Mouse (Mus musculus) ES-E14 (cell line): ENCODE results near the gene Cped1. TPM values are rescaled to one million over a fixed set of nuclear protein-coding genes. Genes with fewer than 3 reads are reported as not detected.

Source experiments
- DNase-seq: peaks from one replicate; pipeline ENCODE4 v3.0.0-alpha.2; 2013; ENCODE audit warnings: low read depth, low spot score
- H3K27ac ChIP-seq: 2 replicates; pipeline ENCODE4 v1.5.1; 2012; ENCODE audit warnings: low read depth, mild to moderate bottlenecking, low read length, moderate library complexity, mixed read lengths; ENCODE audit not compliant: poor library complexity, insufficient read depth, severe bottlenecking
- H3K36me3 ChIP-seq: 2 replicates; pipeline ENCODE4 v1.6.1; 2012; ENCODE audit warnings: mild to moderate bottlenecking, low read length, moderate library complexity, mixed read lengths; ENCODE audit not compliant: control insufficient read depth, poor library complexity, insufficient read depth, severe bottlenecking
- H3K4me1 ChIP-seq, 2 experiments: fragments of 150-350 bp in 1 of 2; sonication (generic) in 1 of 2; 2 replicates each; pipeline ENCODE4 v1.6.1; 2012; ENCODE audit warnings: low read length in 2 of 2, mild to moderate bottlenecking in 1 of 2, mixed read lengths in 1 of 2; ENCODE audit not compliant: control insufficient read depth in 2 of 2, insufficient read depth in 2 of 2, poor library complexity in 1 of 2
- H3K4me3 ChIP-seq, 2 experiments: fragments of 150-350 bp in 1 of 2; sonication (generic) in 1 of 2; 2 replicates each; pipeline ENCODE4 v1.5.1; 2012; ENCODE audit warnings: low read length in 2 of 2, low read depth in 1 of 2, mild to moderate bottlenecking in 1 of 2, mixed read lengths in 1 of 2; ENCODE audit not compliant: insufficient read depth in 1 of 2, poor library complexity in 1 of 2, severe bottlenecking in 1 of 2
- H3K9ac ChIP-seq: 2 replicates; pipeline ENCODE4 v1.6.1; 2012; ENCODE audit warnings: low read depth, mild to moderate bottlenecking, low read length, mixed read lengths; ENCODE audit not compliant: poor library complexity, insufficient read depth, severe bottlenecking
- H3K9me3 ChIP-seq: fragments of 150-350 bp; sonication (generic); 2 replicates; pipeline ENCODE4 v1.6.1; 2012; ENCODE audit warnings: low read depth, mild to moderate bottlenecking, low read length; ENCODE audit not compliant: control insufficient read depth, insufficient read depth
- CHD2 ChIP-seq: IDR thresholded peaks from 2 replicates; pipeline ENCODE4 v1.6.1; 2014; ENCODE audit warnings: mild to moderate bottlenecking, low read depth, low read length, inconsistent platforms
- HCFC1 ChIP-seq: IDR thresholded peaks from 2 replicates; pipeline ENCODE4 v1.6.1; 2012; ENCODE audit warnings: low read length, inconsistent platforms, borderline replicate concordance; ENCODE audit not compliant: insufficient read depth
- MAFK ChIP-seq: IDR thresholded peaks from 2 replicates; pipeline ENCODE4 v1.6.1; 2014; ENCODE audit warnings: mild to moderate bottlenecking, low read depth, low read length, inconsistent platforms; ENCODE audit not compliant: insufficient read depth
- ZC3H11A ChIP-seq: IDR thresholded peaks from 2 replicates; pipeline ENCODE4 v1.6.1; 2012; ENCODE audit warnings: low read depth, mild to moderate bottlenecking, inconsistent platforms, low read length, borderline replicate concordance
- ZNF384 ChIP-seq: IDR thresholded peaks from 2 replicates; pipeline ENCODE4 v1.6.1; 2012; ENCODE audit warnings: low read depth, low read length, inconsistent platforms
- in situ Hi-C, 2 experiments: fragments of 600-800 bp; cut with MboI; formaldehyde crosslinking; loops; one replicate each; pipeline ENCODE4 v1.15.1; 2025; ENCODE audit warnings: low sequenced_read_pairs in 2 of 2, inconsistent platforms in 1 of 2; ENCODE audit not compliant: unreplicated experiment in 2 of 2
- total RNA-seq: library from RNA; depleted of rRNA; stranded (reverse); fragments of 300-350 nt; gene quantifications from 2 replicates; pipeline ENCODE4 v1.2.3, GENCODE M21; 2012

The Cped1 gene
- total RNA-seq, 1 experiment = 0.31 TPM

GRCm38 (mm10) chr6:22206630-22207293 is 221.0 kb downstream of the Cped1 start:
- Histone ChIP-seq H3K36me3 (no peaks in the 10 kb centered on the region), H3K27ac (no peak overlapping the region), H3K9me3 (no peaks in the 10 kb centered on the region), H3K4me1 (no peaks in the 10 kb centered on the region), H3K4me3 (no peak overlapping the region), H3K9ac (no peak overlapping the region)
- TF ChIP-seq ZC3H11A (no peak), MAFK (no peak)
- DNase-seq = no peak
- in situ Hi-C loops = no loop called here

GRCm38 (mm10) chr6:22212158-22212557 is 226.4 kb downstream of the Cped1 start:
- Histone ChIP-seq H3K9ac (no peak overlapping the region), H3K27ac (no peak overlapping the region), H3K36me3 (no peaks in the 10 kb centered on the region), H3K4me1 (no peaks in the 10 kb centered on the region), H3K4me3 (no peak overlapping the region), H3K9me3 (no peaks in the 10 kb centered on the region)
- in situ Hi-C loops = no loop called here
- DNase-seq = no peak
- no peak for TF ChIP-seq MAFK
- TF ChIP-seq ZC3H11A = no peak
- TF ChIP-seq ZNF384 = no peak
- no peak for TF ChIP-seq HCFC1
- TF ChIP-seq CHD2 = no peak

GRCm38 (mm10) chr6:22213187-22213586 is 227.5 kb downstream of the Cped1 start:
- in situ Hi-C loops = no loop called here
- no peak for DNase-seq
- H3K36me3 ChIP-seq = no peaks in the 10 kb centered on the region
- H3K27ac ChIP-seq = no peak overlapping the region
- H3K9ac ChIP-seq = no peak overlapping the region
- TF ChIP-seq HCFC1 (no peak), CHD2 (no peak), ZNF384 (no peak), ZC3H11A (no peak), MAFK (no peak)
- no peaks in the 10 kb centered on the region for H3K4me1 ChIP-seq
- H3K4me3 ChIP-seq = no peak overlapping the region
- H3K9me3 ChIP-seq = no peaks in the 10 kb centered on the region

- no peak overlapping the region for H3K9ac ChIP-seq
- no peak overlapping the region for H3K27ac ChIP-seq
- H3K36me3 ChIP-seq = no peaks in the 10 kb centered on the region
- H3K4me1 ChIP-seq = no peaks in the 10 kb centered on the region
- no peak overlapping the region for H3K4me3 ChIP-seq
- in situ Hi-C loops = no loop called here
- no peak for DNase-seq
- TF ChIP-seq CHD2 = no peak
- no peak for TF ChIP-seq HCFC1
- no peak for TF ChIP-seq MAFK
- no peak for TF ChIP-seq ZNF384
- no peak for TF ChIP-seq ZC3H11A
- no peaks in the 10 kb centered on the region for H3K9me3 ChIP-seq
Observed at GRCm38 (mm10) chr6:22213813-22214212, 228.1 kb downstream of the Cped1 start.

GRCm38 (mm10) chr6:22214665-22215064 is 228.9 kb downstream of the Cped1 start:
- no peak for DNase-seq
- Histone ChIP-seq H3K27ac (no peak overlapping the region), H3K4me3 (no peak overlapping the region), H3K9ac (no peak overlapping the region), H3K36me3 (no peaks in the 10 kb centered on the region), H3K9me3 (no peaks in the 10 kb centered on the region), H3K4me1 (no peaks in the 10 kb centered on the region)
- in situ Hi-C loops = no loop called here
- TF ChIP-seq MAFK (no peak), ZNF384 (no peak), ZC3H11A (no peak), HCFC1 (no peak), CHD2 (no peak)
